Mouse (Mus musculus) hindlimb bud, embryonic 11.5 days (tissue): ENCODE data around the gene Tnfrsf8.

Experiments used
- DNase-seq: peaks from one replicate; pipeline ENCODE4 v3.0.0-alpha.2; 2012; ENCODE audit warnings: low read depth, low spot score; ENCODE audit errors: extremely low spot score

Tnfrsf8 gene

DNA sequence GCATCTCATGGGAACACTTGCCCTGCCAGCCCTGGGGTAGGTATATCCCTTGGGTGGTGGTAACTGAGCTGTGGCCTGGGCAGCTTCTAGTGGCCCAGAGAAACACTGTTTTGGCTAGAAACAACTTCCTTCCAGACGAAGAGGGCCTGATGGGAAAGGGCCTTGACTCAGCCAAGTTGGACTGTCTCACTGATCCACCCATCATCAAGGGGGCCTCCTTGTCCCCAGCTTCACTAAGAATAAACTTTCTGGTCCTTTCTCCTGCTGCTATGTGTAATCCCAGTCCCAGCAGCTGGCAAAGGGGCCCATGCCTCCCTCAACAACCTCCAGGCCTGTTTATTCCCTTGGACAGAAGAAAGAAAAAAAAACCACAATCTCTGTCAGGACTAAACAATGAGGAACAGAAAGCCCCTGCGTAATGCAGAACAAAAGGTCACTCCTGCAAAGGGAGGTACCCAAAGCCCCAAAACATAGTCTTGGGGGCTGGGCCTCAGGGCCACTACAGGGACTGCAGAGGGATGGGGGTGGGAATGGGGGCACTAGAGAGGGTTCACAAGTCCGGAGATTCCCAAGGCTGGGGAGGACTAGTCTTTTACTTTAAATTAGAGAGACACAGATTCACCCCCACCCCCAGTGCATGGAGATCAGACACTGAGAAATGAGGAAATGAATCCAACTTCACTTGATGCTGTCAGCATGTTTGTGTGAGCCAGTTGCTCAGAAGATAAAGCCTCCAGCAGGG is 81.3 kb downstream of the Tnfrsf8 start:
- DNase-seq, result no peak

DNA sequence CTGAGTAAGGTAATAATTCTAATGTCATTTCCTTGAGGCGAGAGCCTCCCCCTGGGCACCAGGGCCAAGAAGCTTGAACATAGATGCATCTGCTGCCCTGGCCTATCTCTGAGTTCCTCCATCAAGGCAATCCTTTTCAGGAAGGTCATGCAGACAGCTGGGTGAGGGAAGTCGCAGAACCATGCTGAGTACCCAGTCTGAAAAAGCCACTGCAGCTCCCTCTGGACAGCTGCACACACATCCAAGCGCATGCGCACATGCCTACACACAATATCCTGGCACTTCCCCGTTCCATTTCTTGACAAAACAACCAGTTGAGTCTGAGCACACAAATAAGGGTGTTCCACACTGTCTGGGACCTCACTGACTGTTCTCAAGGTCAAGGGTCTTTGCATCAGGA is 83.2 kb downstream of the Tnfrsf8 start:
- DNase-seq, result no peak

DNA sequence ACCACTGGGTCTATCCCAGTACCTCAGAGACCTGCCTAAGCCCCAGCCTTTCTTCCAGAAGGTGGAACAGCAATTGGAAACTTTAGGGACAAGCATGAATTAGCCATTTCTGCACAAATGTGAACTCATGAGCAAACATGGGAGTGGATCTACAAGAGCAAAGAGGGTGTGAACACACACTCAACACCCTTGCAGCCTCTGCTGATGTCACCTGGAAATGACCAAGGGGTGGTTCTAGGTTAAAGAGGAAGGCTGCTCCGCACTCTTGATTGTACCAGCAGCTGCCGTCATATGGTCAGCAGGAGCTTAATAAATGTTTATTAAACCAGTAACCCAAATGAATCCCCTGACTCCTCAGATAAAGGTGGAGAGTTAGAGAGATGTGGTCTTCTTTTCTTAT is 84.3 kb downstream of the Tnfrsf8 start:
- DNase-seq, result no peak

DNA sequence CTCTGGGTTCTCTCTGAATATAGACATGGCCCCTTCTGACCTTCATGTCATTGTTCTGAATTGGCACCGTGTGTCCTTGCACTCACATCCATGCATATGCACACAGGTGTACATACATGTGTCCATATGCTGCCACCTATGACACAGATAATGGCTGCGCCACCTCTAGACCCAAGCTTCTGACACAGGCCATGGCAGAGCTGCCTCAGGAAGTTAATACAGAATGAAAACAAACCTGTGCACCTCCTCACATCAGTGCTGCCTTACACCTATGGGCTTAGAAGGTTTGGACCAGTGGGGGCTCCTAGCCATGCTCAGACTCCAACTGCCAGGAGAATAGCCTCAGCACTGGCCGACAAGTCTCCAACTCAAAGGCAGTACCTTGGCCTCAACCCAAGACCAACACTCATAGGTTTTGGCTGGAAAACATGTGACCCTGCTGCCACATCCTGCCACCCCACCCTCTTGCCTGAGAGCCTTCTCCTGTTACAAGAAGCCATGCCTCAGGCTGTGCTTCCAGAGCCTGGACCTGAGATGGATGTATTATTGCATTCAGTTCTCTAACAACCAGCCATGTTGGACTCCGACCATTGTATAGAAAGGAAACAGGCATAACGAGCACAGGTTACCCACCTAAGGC is 85.3 kb downstream of the Tnfrsf8 start:
- DNase-seq, result no peak

DNA sequence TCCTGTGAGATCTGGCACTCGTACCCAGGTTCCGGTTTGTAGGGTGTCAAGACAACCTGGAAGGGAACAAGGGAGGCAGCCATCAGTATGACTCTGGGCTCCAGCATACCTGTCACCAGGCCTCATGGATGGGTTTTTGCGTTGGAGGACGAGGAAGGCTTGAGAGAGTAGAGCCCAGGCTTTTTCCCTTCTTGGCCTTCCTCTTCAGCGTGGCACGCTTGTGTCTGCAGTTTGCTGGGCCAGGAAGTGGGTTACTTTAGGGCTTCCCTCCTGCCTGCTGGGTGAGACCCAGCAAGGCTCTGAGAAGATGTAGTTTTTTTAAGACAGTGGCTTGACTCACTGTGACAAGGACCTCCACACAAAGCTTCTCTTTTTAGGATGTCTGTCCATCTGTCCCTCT is 85.9 kb downstream of the Tnfrsf8 start:
- DNase-seq, result no peak

DNA sequence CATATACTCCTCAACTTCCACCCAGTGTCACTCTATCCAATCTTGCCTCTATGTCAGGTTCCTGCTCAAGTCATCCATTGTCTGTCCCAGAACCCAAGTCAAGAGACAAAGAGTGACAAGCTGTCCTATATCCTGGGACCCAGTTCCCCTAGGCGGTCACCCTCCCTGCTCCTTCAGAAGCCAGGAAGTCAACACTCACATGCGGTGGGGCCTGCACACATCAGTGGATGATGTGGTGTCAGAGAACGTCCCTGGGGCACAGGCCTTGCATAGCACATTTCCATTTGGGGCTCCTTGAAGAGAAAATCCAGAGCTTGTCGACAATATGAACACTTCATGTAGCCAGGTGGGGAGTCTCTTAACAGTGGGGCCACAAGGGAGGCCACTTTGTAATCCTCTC is 90.4 kb downstream of the Tnfrsf8 start:
- DNase-seq, result no peak

DNA sequence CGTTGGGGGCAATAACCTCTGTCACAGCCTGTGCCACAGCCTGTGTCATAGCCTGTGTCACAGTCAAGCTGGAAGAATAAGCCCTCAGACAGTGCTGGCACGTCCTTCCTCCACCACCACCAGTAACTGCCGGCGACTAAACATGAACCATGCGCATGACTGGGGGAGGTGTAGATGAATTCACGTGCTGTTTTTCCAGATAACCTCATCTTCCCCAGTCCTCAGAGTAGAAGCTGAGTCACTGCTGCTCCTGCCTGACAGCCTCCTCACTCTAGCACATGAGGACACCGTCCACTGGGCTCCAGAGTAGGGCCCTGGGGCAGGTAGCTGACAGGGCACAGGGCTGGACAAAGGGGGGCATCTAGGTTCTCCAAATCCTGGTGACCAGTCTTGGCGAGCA is 92.9 kb downstream of the Tnfrsf8 start:
- DNase-seq, result no peak

DNA sequence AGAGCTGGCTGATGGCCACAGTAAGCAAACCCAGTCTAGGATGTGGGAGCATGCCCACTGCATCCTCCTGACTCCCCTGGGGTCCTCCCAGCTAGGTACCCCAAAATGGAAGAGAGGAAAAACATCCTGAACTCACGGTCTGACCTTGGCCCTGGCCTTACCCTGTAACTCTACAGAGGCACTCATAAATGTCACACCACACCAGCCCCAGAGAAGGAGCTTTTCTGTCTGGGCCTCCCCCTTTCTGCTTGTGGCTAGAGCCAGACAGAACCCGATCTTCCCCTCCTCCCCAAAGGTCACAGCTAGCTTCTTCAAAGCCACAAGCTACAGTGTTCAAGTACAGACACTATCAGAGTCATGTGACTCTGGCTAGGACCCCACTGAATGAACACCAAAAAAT is 93.6 kb downstream of the Tnfrsf8 start:
- DNase-seq, result no peak

DNA sequence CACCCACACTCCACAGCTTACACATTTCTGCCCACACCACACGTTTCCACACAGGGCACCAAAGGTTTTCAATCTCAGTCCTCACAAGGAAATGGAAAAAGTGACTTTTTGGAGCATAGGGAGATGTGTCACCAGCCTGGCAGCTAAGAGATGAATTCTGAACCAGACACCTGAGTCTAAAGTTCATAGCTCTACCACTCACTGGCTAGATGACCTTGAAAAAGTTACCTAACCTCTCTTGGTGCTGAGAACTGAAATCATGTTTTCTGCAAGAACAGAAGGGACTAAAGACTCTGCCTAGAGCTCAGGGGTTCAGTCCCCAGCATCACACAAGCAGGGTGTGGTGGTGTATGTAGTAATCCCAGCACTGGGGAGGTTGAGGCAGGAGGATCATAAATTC is 95.0 kb downstream of the Tnfrsf8 start:
- no peak for DNase-seq

DNA sequence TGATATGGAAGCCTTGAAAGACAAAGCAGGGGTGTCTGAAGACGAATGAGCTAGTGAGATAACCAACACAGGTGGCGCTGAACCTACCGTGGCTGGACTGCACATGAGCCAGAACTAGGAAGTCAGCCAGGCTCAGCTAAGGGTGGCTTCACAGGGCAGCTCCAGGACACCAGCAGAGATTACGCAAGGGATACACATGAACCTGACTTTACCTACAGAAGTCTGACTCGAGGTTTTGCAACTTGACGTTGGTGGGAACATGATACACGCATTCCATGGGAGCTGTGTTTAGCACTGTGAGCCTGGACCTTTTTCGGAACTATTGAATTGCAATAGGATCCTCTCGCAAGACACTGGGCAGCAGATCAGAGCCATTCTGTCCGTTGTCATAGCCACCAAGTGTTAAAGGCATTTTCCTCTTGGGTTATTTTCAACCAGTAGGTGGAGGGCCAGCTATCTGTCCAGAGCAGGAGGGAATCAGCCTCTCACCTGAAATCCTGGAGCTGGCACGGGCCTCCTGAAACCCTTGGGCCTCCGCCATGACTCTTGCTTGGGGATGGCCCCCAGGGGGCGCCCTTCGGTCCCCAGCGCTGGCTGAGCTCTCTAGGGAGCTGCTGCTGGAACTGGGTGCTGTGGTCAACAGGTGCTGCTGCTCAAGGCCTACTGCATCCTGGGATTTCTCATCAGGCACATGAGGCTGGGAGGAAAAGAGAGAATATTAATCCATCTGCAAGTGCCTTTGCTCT is 95.6 kb downstream of the Tnfrsf8 start:
- DNase-seq, result no peak

DNA sequence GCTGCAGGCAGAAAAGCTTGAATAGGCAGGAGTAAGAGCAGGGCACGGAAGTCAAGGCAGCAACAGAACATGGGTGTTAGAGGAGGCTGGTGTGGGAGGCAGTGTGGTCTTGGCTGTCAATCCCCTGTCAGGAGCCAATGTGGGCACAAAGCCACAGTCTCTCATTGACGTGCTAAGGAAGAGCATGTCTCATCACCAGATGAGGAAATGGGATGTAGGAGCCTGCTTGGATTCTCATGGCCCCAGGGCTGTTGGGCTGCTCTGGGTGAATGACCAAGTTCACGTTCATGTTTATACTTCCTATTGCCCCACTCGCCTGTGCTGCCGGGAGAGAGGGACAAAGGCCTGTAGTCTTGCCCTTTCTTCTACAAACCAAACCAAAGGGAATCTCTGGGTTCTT is 97.1 kb downstream of the Tnfrsf8 start:
- DNase-seq, result no peak
